Mouse (Mus musculus) yolk sac, embryonic 10.5 days (tissue): Measurements from ENCODE around the gene Agap1.
A peak's percentile ranks its signal among the peaks of the same experiment; 100 is the strongest.

Experiments used
- DNase-seq: peaks from one replicate; pipeline ENCODE4 v3.0.0-alpha.2; 2017; ENCODE audit warnings: low spot score

The Agap1 gene

DNA sequence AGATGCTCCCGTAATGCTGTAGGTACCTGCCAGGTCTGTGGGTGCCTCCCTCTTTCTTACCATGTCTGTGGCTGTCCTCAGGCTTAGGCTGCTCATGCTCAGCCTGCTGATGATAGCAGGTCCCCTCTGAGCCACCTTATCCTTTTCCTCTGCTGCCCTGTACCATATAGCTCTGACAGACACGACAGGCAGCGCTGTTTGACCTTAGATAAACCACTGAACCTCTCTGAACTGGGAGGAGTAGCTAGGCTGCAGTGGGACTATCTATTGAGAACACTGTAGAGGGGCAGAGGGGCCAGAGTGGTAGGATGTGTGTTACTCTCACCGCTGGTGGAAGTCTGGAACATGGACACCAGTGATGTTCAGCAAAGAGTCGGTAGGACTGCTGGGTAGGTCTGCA lies 211.5 kb downstream of the Agap1 start:
- no peak for DNase-seq

DNA sequence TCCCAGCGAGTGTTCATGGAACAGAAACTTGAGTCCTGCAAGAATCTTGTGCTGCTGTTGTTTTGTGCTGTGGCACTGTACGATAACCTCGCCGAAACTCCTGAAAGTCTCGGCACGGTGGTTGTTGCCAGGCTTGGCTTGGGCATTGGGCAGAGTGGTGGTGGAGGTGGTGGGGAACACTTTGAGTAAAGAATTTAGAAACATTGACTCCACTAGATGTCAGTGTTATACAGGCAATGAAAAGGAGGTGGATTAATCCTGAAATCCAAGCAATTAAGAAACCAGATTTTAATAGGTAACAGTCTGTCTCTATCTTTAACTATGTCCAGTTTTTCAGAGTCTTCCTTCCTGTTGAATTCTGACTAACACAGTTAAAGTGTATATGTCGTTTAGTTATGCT lies 212.8 kb downstream of the Agap1 start:
- no peak for DNase-seq

DNA sequence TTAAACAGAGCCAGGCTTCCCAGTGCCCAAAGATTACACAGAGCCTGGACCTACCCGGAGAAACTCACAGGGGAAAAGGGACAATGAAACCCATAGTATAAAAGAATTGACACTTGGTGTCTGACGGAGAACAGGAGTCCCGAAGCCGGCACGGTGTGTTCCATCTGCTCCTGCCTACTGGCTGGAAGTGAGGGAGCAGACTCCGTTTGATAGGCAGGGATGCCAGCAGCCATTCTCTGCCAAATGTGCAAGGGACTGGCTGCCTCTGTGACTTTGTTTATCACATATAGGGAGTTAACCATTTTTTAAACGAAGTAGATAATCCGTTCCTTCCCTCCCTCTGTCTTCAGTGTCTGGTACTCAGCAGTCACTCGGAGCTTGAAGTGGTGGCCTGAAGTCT lies 214.0 kb downstream of the Agap1 start:
- no peak for DNase-seq

DNA sequence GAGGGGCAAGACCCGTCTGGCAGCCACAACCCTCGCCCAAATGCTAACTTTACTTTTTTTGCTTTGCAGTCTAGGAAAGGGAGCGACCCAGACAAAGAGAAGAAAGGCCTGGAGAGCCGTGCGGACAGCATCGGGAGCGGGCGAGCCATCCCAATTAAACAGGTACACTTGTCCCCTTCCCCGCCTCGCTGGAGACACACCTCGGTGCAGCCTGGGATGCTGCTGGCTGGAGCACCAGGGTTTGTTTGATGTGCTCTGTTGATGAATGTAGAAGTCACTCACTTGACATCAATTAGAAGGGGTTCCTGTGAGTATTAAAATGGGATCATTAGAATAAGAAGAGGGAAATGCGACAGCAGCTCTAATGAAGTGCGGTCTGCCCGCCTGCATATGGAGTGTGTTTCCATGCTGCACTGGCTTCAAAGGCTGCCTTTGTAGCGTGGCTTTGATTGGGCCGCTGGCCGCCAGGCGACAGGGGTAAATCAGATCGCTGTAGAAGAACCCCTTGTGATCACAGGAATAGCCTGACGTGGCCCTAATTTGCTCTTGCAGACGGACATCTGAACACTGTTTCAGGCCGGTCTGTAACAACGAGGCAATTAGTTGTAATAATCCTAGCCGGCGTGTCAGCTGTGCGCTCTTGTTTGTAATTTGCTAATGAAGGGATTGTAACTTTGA lies 216.6 kb downstream of the Agap1 start:
- DNase-seq = no peak

DNA sequence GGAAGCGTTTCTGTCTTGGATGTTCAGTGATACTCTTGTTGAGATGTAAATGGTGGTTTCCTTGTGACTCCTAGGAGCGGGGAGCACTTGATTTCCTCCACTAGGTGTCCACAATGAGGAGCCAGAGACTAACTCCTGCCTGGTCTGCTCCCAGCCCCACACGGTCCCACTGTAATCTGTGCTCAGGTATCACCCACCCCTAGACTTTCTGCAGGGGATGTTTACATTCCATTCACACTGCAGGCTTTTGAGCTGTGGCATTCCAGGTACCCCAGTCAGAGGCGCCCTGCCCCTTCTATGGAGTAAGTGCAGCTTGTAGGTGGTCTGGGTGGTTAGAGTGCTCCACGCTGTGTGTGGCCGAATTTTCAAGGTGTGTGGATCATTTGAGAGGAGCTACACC lies 218.5 kb downstream of the Agap1 start:
- DNase-seq = no peak

DNA sequence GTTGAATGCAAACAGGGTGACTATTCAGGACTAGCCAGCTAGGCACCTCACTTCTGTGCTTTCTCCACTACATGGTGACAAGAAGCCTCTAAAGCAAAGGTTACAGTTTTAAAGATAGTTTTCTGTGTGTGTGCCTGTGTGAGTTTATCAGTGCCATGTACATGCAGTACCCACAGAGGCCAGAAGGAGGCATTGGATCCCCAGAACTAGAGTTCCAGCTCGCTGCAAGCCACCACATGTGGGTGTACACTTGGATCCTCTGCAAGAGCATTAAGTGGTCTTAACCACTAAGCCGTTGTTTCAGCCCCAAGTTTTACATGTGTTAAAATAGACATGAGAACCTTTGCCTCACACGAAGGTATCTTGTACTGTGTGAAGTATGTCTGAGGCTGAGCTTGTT lies 219.1 kb downstream of the Agap1 start:
- DNase-seq = no peak

DNA sequence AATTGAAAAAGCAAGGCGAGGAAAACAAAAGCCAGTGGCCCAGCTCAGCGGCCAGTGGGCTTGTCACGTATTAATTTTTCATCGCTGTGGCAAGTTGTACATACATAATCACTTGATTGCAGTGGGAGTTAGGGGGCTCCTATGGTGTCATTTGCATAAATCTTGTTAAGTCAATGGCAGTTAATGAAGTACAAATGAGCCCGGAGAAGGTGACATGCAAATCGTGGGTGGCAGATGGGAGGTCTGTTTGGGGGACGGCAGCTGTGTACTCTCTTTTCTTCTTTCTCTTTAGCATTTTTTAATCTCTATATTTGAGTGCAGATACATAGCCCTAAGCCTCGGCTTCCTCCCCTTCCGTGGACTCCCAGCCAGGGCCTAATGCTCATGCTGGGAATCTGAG lies 220.1 kb downstream of the Agap1 start:
- DNase-seq = no peak

DNA sequence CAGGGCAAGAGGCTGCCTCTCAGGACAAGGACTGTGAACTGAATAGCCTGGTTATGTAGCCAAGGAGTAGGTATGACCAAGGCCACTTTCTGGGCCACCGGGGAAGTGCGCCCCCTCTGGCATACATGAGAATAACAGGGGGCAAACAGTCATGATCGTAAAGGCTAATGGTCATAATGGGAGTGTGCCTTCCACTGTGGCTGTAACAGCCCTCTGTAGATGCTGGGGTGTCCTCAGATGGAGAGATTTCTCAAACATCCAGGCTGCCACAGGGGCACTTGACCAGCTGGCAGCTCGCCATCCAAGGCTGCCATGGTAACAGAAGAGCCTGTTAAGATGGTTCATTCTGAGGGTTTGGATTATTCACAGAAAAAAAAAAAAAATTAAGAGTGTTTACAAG lies 221.8 kb downstream of the Agap1 start:
- no peak for DNase-seq

DNA sequence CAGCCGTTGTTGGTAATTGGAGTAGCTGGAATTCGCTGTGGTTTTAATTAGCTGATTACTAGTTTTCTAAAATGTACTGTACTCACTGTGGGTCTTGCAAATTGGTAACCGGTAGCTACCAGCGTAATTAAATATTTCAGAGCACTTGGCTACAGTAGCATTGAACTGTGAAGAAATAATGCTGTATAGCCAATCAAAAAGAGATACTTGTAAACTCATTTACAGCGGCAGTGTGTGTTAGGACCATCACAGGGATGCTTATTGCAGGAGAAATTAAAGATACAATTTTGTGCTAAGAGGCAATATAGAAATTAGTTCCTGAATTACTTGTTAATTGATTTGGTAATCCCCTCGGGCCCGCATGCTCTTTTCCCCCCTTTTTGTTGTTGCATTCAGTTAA lies 226.1 kb downstream of the Agap1 start:
- DNase-seq = no peak

DNA sequence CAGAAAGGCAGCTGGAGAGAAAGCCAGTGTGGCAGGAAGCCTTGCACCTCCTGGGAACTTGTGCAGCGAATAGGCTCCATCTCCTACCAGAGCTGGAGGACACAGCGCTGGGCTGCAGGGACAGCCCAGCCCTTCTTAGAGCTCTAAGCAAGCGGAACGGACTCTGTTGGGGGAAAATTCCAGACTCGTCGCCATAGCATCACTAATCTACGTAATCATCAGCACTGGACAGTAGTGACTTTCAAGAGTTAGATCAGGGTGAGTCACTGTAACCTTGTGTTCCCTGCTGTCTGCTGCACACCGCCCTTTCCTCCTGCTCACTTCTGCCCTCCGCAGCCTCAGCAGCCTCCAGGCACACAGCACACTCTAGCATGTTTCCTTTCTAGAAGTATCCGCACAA lies 234.3 kb downstream of the Agap1 start:
- no peak for DNase-seq

DNA sequence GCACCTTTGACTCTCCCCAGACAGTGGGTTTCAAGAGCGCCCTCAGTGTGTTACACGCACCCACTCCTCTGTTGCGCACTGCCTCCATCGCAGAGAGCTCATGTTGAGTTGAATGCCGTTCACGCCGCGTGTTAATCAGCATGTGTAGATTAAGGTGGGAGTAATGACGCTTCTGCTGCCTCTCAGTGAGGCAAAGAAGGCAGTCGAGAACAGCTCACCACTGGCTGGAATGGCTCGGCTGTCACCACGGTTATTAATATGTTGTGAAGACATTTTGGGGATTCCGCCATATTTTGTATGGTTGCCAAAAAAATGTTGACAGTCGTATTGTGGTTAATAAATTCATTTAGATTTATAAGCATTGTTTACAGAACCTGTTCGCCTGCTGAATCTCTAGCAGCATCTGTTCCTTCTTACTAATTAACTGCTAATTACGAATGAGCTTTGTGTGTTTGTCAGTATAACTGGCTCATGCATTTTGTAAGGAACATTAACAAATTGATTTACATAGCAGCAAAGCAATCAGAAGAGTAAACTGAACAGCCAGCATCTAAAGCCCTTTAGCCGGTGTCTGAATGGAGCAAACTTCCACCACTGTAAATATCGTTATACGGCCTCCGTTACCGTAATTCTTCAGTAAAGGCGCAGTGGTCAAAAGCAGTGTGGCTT lies 235.1 kb downstream of the Agap1 start:
- no peak for DNase-seq

DNA sequence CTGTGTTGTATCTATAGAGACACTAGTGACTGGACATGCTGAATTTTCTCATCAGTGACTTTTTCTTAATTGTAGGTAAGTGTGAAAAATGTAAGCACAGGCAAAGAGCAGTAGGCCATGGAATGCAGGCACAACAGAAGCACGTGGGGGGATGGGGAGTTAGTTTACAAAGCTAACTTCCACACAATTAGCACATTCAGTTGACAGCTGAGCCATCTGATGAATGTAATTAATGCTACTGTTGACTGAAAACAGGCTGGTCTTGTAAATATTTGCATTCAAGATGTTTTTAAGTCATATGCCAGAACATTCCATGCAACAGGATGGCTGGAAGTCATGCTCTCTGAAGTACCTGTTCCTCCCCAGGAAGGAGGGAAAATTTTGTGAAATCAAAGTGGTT lies 236.5 kb downstream of the Agap1 start:
- DNase-seq = no peak

DNA sequence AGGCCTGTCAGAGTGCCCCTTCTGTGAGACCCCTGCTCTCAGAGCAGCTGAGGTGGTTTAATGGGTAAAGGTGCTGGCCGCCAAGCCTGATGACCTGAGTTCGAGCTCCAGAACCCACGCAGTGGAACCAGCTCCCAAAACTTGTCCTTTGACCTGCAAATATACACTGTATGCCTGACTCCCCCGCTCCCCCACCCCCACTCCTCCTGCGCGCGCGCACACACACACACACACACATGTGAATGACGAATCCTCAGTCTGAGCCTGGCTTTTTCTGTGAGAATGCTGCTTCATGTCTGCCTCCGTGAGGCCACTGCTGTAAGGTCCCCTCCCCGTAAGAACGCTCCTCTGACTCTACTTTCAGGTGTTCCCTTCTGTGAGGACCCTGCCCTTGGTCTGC lies 237.8 kb downstream of the Agap1 start:
- DNase-seq = no peak

DNA sequence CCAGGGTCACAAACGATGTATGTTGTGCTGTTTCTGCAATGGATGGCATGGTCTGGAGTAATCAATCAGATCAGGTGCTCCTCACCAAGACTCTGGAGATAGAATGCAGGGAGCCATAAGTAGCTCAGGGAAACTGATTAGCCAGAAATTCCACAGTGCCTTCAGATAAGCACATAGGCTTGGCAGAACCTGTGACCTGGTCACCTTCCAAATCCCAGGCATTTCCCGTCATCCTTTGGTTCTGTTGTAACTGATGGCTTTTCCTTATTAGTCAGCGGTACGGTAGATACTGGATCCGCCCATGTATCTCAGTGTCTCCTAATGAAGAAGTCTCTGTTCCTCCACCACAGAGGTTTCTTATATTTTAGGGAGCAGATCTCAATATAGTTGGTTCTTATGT lies 240.3 kb downstream of the Agap1 start:
- DNase-seq = no peak

DNA sequence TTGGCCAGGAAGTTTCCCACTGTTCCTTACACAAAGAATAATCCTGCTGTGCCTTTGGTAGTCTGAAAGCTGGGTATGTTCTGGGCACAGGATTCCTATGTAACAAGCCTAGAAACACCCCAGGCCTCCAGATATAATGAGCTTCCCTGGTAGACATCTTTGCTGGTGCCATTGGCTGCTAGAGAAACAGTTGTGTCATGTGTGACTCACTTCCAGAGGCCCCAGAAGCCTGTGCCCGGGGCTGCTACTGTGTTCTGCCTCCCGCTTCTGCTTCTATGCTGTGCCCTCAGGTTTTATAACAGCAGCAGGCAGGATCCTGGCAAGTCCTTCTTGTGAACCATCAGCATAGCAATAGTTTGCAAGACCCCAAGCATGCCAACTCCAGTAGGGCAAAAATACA lies 242.6 kb downstream of the Agap1 start:
- no peak for DNase-seq

DNA sequence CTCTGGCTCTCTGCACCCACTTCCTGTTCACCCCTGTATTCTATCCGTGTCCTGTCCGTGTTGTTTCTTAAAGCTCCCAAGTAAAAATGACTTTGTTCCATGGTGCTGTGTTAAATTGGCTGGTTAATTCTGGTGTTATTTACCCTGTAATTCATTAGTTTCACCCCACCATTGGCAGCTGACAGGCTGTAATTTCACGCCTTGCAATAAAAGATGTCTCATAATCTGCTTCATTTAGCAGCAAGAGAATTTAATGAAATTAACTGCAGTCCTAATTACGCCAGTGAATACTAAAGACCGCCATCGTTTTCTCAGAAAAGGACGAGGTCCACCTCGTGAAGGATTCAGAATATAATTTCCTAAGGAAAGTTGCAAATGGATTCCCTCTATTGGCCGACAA lies 245.6 kb downstream of the Agap1 start:
- DNase-seq = no peak

DNA sequence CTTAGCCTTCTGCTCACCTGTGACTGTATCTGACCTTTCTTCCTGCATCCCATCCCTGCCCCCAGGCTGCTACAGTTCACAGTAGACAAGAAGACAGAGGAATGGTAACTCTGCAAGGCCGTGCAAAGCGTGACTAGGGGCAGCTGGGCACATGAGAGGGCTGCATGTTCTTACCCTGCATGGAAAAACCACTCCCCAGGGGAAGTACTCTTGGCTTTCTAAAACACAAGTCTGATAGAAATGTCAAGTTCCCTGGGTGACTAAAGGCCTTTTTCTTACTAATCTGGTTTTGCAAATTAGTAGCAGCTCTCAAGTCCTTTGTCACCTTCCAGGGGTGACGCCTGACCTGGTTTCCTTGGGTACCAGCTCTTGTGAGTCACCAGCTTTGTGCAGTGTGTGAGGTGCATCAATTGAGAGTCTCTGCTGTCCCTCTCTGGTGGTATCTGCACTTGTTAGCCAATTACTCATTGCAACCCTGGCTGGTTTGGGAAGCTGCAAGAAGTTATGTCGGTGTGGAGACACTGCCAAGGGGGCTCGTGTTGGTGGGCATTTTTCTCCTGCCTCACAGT lies 246.6 kb downstream of the Agap1 start:
- DNase-seq = no peak

DNA sequence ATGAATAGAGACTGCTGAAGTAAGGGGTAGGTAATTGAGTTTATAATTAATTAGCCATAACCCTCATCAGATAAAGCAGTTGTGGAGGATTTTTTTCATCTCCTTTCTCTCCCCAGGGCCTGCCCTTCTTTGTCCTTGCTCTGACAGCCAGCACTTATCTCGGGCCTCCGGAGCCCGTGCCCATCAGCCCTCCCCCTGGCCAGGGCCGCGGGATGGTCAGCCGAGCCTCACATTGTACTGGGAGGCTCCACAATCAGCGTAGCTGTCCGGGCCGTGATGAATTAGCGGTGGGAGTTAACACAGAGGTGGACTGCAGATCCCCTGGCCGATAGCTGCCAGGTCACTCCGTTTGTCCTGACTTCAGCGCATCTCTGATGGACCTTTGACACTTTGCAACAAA lies 248.7 kb downstream of the Agap1 start:
- peak; percentile 41 for DNase-seq

DNA sequence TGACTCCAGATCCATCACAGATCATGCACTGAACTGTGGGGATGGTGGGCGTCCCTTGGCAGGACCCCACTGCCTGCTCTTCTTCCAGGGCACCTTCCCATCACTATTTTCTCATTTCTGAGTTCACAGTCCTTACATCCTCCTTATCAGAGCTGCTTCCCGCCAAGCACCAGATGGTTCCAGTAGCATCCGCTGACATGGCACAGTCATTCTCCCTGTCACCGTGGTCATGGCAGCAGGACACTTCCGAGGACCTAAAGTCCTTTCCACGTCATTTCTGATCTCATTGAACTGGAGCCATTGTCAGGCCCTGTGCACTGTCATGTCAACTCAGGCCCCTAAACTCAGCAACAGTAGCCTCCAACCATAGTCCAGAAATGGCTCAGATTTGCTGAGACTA lies 251.1 kb downstream of the Agap1 start:
- DNase-seq = no peak

DNA sequence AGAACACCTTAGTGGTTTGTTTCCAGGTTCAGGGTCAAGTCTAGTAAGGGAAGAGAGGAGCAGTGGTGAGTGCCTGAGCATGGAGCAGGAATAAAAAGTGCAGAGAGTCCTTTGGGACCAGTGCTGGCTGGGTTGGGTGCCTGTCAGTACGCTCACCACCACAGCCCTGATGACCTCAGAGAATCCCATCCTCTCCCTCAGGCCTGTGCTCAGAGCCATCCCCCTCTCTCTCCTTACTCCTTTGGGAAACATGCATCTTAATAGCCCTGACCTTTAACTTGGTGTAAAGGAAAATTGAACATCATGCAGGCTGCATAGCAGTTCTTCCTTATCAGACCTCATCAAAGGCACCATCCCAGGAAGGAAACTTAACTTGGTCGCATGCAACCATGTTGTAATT lies 252.3 kb downstream of the Agap1 start:
- no peak for DNase-seq

DNA sequence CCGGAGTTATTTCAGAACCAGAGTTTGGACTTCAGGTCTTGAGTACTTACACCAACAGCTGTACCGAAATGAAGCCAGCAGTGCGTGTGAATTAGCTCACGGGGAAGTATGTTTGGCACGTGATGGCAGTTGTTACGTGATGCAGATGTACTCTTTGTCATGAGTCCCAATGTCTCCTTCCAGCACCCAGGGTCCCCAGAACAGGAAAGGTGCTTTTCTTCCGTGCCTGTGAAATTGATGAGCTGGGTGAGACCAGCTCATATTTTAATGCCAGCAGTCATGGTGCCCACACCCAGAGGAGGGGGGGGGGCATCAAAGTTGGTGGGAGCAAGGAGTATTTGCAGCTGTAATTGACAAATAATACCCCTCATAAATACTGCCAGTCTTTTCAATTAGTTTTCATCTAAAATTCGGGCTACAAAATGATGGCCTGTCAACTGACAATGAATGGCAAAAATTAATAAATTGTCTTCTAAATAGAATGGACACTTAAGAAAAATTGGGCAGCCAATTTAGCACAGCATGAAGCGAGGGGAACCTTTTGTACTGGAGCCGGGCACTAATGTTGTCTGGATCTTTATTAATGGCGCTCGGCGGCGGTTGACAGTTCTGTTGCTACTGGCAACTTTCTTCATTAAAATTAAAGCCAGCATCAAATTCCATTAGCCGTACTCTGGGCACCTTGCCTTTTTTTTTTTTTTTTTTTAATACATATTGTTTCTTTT lies 253.3 kb downstream of the Agap1 start:
- DNase-seq = no peak

DNA sequence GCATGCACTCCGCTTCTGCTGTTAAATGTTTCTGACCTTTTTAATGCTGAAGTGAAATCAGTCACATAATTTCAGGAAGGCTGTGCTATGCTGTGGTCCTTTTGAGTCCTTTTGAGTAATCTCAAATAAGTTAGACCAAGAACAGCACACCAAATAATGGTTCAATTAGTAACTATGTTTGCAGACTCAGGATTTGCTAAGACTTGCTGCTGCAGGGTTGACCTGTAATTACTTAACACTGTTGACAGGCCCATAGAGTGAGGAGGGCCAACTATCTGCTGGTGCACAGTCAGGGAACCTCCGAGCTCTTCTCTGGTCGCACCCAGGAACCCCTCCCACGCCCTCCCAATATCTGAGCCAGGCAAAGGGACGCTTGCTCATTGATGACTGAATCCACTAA lies 255.2 kb downstream of the Agap1 start:
- peak; percentile 18 for DNase-seq

DNA sequence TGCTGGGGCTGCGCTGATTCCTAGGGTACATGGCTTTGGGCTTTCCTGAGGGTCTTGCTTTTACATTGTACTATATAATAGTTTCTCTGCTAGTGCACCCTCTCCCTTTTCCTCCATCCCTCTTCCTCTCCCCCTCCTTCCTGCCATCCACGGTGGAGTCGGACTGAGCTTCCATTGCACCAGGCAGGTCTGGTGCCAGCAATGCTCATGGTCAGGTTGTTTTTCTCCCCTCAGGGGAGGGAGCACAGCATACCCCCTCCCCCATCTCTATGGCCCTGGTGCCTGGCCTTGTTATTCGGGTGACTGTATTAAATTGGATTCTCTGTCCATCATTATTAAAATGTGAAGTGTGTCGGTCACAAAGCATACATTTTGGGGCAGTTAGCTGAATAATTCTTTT lies 259.1 kb downstream of the Agap1 start:
- DNase-seq = no peak
